Mouse (Mus musculus): ENCODE measurements around the gene Cd2bp2.

GRCm38 (mm10) chr7:127183828-127184227 lies 12.0 kb downstream of the Cd2bp2 start:
- TF ChIP-seq CTCF (IDR thresholded peaks at IDR 0.05) (peak; percentile 34), POLR2A (IDR thresholded peaks at IDR 0.05; ENCODE audit: insufficient read depth, low read depth, low read length) (no peak), EP300 (IDR thresholded peaks at IDR 0.05; ENCODE audit: insufficient read depth, low read depth, low read length) (no peak)

Measured in heart, adult 2 months (tissue).